Mouse (Mus musculus) lung, embryonic 14.5 days (tissue): ENCODE results near the gene Gm20708. TPM values are rescaled to one million over a fixed set of nuclear protein-coding genes. Genes with fewer than 3 reads are reported as not detected.
"Not testable (repeated sequence)": the region's sequence is repeated elsewhere in the genome, so short reads cannot be mapped to it uniquely, and the experiment has no call there.

Experiments used
- ATAC-seq: fragments of 200-750 bp; cut with Nextera tagmentation; 2 replicates; pipeline ENCODE4 v1.8.0; 2017; ENCODE audit warnings: mild to moderate bottlenecking, moderate TSS enrichment, moderate library complexity; ENCODE audit not compliant: insufficient read depth
- DNase-seq: peaks from one replicate; pipeline ENCODE4 v3.0.0-alpha.2; 2015
- H3K27ac ChIP-seq: fragments of 300-500 bp; sonication (generic); 2 replicates; pipeline ENCODE4 v1.5.1; 2014; ENCODE audit warnings: low read depth, mild to moderate bottlenecking, moderate library complexity
- H3K27me3 ChIP-seq: fragments of 300-500 bp; sonication (generic); 2 replicates; pipeline ENCODE4 v1.6.1; 2014; ENCODE audit warnings: low read length, control low read depth; ENCODE audit not compliant: insufficient read depth
- H3K36me3 ChIP-seq: fragments of 300-500 bp; sonication (generic); 2 replicates; pipeline ENCODE4 v1.6.1; 2014; ENCODE audit warnings: control low read depth; ENCODE audit not compliant: insufficient read depth
- H3K4me1 ChIP-seq: fragments of 300-500 bp; sonication (generic); 2 replicates; pipeline ENCODE4 v1.6.1; 2014; ENCODE audit warnings: antibody characterized with exemption, control low read depth; ENCODE audit not compliant: insufficient read depth
- H3K4me2 ChIP-seq: fragments of 300-500 bp; sonication (generic); 2 replicates; pipeline ENCODE4 v1.6.1; 2014; ENCODE audit warnings: mild to moderate bottlenecking
- H3K4me3 ChIP-seq: fragments of 300-500 bp; sonication (generic); 2 replicates; pipeline ENCODE4 v1.5.1; 2014; ENCODE audit warnings: low read depth, low read length
- H3K9ac ChIP-seq: fragments of 300-500 bp; sonication (generic); 2 replicates; pipeline ENCODE4 v1.6.1; 2014
- H3K9me3 ChIP-seq: fragments of 300-500 bp; sonication (generic); 2 replicates; pipeline ENCODE4 v1.6.1; 2016; ENCODE audit warnings: low read depth, low read length, control low read depth
- CTCF ChIP-seq: IDR thresholded peaks from 2 replicates; pipeline ENCODE4 v1.5.1; 2016; ENCODE audit warnings: antibody characterized with exemption, low read depth
- WGBS: fragments of 180-500 bp; shearing (Covaris S2); extraction: QIAGEN DNeasy Blood & Tissue Kit; methylation state at CpG from one replicate; pipeline ENCODE4 v1.1.7; 2014; 5-methylcytosine and 5-hydroxymethylcytosine counted together
- polyA plus RNA-seq: library from polyadenylated mRNA; unstranded; fragments of >200 nt; fragmentation: Nextera tagmentation; extraction: Ambion mirVana; gene quantifications from 2 replicates; pipeline ENCODE4 v1.2.1, GENCODE M21; 2014

Gm20708 gene
- polyA plus RNA-seq, 1 experiment from 2014 or later = 0.30 TPM

DNA sequence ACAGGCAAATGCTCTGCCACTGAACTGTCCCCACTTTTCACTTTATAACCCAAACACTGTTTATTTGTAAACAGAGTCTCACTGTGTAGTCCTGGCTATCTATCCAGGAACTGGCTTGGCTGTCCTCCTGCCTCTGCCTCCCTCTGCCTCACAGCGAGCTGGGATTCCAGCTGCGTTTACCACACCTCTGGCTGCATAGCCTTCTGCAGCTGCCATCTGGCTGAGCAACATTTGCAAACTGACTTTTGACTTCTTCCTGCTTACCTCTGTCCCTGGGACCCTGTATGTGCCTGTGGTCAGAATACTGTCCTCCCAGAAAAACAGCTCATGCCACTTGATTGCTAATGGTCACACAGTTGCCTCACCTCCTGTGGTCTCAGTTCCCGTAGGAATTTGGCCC is 17.9 kb downstream of the Gm20708 start:
- DNase-seq (peak; percentile 27), ATAC-seq (no peak)
- Histone ChIP-seq H3K9ac (no peak overlapping the region), H3K27ac (no peak overlapping the region), H3K36me3 (peaks cover 12% of the 10 kb centered on the region), H3K4me3 (no peak overlapping the region), H3K27me3 (no peaks in the 10 kb centered on the region), H3K9me3 (no peaks in the 10 kb centered on the region), H3K4me1 (peaks cover 40% of the 10 kb centered on the region), H3K4me2 (no peak overlapping the region)
- no peak for TF ChIP-seq CTCF
- WGBS = 36% methylated on average over 3 of the region's 3 CpGs

DNA sequence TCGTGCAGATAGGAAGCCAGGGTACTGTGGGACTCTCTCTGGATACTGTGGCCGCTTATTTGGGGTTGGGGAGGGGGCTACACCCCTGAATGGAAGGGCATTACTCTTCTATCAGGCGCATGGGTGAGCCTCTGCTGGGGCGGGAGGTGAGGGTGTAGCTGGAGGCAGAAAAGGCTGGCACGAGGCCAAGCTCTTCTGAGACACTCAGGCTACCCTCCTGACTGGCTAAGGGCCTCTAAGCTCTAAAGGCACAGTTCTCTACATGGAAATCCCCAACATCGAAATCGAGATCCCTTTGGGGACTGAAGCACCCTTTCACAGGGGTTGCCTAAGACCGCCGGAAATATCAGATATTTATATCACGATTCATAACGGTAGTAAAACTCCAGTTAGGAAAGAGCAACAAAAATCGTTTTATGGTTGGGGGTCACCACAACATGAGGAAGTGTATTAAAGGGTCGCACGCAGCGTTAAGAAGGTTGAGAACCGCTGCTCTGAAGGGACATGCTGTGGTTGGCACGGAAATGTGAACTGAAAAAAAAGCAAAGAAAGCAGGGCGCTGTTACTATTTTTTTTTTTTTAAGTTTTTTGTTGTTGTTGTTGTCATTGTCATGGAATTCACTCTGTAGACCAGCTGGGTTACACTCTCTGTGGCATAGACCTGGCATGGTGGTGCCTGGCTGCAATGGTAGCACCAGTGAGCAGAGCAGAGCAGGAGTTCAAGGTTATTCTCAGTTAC is 18.9 kb downstream of the Gm20708 start:
- Histone ChIP-seq H3K4me3 (no peak overlapping the region), H3K36me3 (peaks cover 2% of the 10 kb centered on the region), H3K4me1 (peaks cover 40% of the 10 kb centered on the region), H3K27me3 (no peaks in the 10 kb centered on the region), H3K9ac (no peak overlapping the region), H3K4me2 (peak overlapping the region; percentile 13; the same call in 1 of the 2 replicates), H3K27ac (peak overlapping the region; percentile 71; the same call in 1 of the 2 replicates), H3K9me3 (no peaks in the 10 kb centered on the region)
- DNase-seq = peak; percentile 83
- ATAC-seq = no peak
- WGBS = 49% methylated on average over 18 of the region's 18 CpGs
- TF ChIP-seq CTCF = no peak

GRCm38 (mm10) chr11:117828888-117829604 is 19.6 kb downstream of the Gm20708 start:
- no peaks in the 10 kb centered on the region for H3K27me3 ChIP-seq
- 31% methylated on average over 9 of the region's 9 CpGs for WGBS
- DNase-seq (peak; percentile 73), ATAC-seq (no peak)
- no peaks in the 10 kb centered on the region for H3K36me3 ChIP-seq
- peaks cover 39% of the 10 kb centered on the region for H3K4me1 ChIP-seq
- H3K4me2 ChIP-seq = no peak overlapping the region
- H3K9ac ChIP-seq = no peak overlapping the region
- H3K4me3 ChIP-seq = no peak overlapping the region
- H3K9me3 ChIP-seq = no peaks in the 10 kb centered on the region
- H3K27ac ChIP-seq = peak overlapping the region; percentile 71
- TF ChIP-seq CTCF = no peak

- peaks cover 36% of the 10 kb centered on the region for H3K4me1 ChIP-seq
- no peak overlapping the region for H3K4me2 ChIP-seq
- TF ChIP-seq CTCF = no peak
- ATAC-seq (no peak), DNase-seq (peak; percentile 76)
- H3K27ac ChIP-seq = peak overlapping the region; percentile 71
- 49% methylated on average over 2 of the region's 2 CpGs for WGBS
- H3K9me3 ChIP-seq = no peaks in the 10 kb centered on the region
- no peak overlapping the region for H3K9ac ChIP-seq
- no peak overlapping the region for H3K4me3 ChIP-seq
- H3K36me3 ChIP-seq = no peaks in the 10 kb centered on the region
- H3K27me3 ChIP-seq = no peaks in the 10 kb centered on the region
These were observed 20.3 kb downstream of the Gm20708 start for GRCm38 (mm10) chr11:117829671-117830215.

- H3K4me1 ChIP-seq = peaks cover 36% of the 10 kb centered on the region
- DNase-seq = peak; percentile 86
- ATAC-seq = no peak
- H3K4me2 ChIP-seq = no peak overlapping the region
- H3K36me3 ChIP-seq = no peaks in the 10 kb centered on the region
- H3K27ac ChIP-seq = peak overlapping the region; percentile 71
- WGBS = 52% methylated on average over 9 of the region's 9 CpGs
- no peaks in the 10 kb centered on the region for H3K27me3 ChIP-seq
- no peak for TF ChIP-seq CTCF
- H3K9me3 ChIP-seq = no peaks in the 10 kb centered on the region
- no peak overlapping the region for H3K9ac ChIP-seq
- H3K4me3 ChIP-seq = no peak overlapping the region
These were observed 20.9 kb downstream of the Gm20708 start for GRCm38 (mm10) chr11:117830401-117830800.

GRCm38 (mm10) chr11:117832086-117832969 is 22.9 kb downstream of the Gm20708 start:
- no peaks in the 10 kb centered on the region for H3K36me3 ChIP-seq
- H3K9me3 ChIP-seq = no peaks in the 10 kb centered on the region
- H3K4me1 ChIP-seq = peaks cover 30% of the 10 kb centered on the region
- H3K9ac ChIP-seq = no peak overlapping the region
- H3K4me2 ChIP-seq = peak overlapping the region; percentile 54
- 20% methylated on average over 28 of the region's 28 CpGs for WGBS
- peak; percentile 84 for DNase-seq
- no peak for ATAC-seq
- H3K4me3 ChIP-seq = peak overlapping the region; percentile 19
- no peak overlapping the region for H3K27ac ChIP-seq
- TF ChIP-seq CTCF = peak; percentile 77
- H3K27me3 ChIP-seq = no peaks in the 10 kb centered on the region

GRCm38 (mm10) chr11:117833509-117833908 is 24.0 kb downstream of the Gm20708 start:
- peaks cover 20% of the 10 kb centered on the region for H3K4me1 ChIP-seq
- H3K27me3 ChIP-seq, ATAC-seq, H3K9ac ChIP-seq, H3K27ac ChIP-seq, DNase-seq, H3K9me3 ChIP-seq, H3K4me3 ChIP-seq, H3K4me2 ChIP-seq, H3K36me3 ChIP-seq: not testable (repeated sequence)
- WGBS = 86% methylated on average over 4 of the region's 6 CpGs
